Mouse (Mus musculus) gastrocnemius, postnatal 36 days (tissue): Measurements from ENCODE around the gene Phf2. TPM values are rescaled to one million over a fixed set of nuclear protein-coding genes. Genes with fewer than 3 reads are reported as not detected.

Experiments used
- DNase-seq, 2 experiments: peaks; one replicate each; pipeline ENCODE4 v3.0.0; 2022
- intact Hi-C: fragments of 180-260 bp; cut with DNase I; formaldehyde crosslinking; loops from one replicate; pipeline ENCODE4 v1.15.1; 2025
- total RNA-seq, 2 experiments: library from RNA; stranded (reverse); gene quantifications; 2 replicates each; pipeline ENCODE4 v1.2.3; 2021

The Phf2 gene
- total RNA-seq, 2 experiments from 2014 or later, result 23.7 to 28.5 TPM

DNA sequence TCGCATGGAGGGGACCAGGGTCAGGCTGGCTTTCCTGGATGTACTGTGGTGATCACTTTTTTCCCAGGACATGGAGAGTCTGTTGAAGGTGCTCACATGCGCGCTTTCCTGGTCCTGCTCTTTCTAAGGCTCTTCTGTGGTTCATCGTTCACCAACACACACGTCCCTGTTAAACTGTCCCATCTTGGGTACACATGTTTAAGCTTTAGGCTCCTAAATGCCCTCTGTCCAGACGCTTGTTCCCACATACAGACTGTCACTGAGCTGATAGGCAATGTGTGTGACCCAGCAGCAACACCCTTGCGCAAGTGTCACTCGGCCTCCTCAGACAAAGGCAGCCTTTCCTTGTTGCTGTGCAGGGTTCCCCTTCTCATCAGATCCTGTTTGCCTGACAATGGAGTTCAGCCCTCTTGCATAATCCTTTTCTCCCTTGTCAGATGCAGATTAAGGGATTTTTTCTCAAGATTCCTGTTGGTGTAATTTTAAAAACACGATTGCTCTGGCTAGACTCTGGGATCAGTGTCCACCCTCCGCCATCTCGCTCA is 107.1 kb downstream of the Phf2 start:
- intact Hi-C loops, result no loop called here
- DNase-seq, result no peak

DNA sequence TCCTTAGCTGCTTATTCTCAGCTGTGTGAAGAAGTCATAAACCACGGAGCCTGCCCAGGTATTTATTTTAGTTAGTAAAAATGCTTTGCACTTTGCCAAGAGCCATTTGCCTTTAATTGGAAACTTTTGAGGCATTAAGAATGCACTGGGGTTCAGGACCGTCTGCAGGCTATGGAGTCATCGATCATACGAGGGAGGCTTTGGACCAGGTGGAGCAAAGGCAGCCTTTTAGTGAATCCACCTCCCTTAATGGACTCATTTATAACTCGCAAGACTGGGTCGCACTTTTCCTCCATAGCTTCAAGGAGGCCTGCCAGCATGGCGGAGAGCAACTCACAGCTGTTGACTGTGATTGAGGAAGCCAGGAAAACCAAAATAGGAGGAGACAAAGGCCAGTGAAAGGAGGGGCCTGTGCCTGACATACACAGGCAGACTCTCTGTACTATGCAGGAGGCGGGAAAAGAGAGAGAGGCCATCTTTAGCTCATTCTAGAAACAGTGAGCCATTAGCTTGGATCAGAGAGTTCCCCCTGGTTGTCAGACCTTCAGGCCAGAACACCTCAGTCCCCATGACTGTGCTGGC is 110.0 kb downstream of the Phf2 start:
- DNase-seq, result no peak
- intact Hi-C loops, result no loop called here

DNA sequence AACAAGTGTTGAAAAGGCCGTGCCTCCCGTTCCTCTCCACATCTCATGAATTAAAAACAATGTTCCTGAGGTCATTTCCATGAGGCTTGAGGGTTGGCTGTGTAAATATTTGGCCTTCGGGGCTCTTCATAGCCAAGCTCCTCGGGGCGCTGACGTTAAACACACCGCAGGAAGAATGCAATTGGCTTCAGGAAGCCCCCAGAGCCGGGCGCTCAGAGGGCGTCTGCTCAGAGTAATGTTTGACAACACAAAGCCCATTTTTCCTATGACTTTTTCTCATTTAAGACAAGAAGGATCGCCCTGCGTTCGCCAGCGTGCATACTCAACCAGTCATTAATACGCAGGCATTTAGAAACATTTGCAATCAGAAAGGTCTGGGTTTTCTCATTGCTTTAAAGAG is 114.2 kb downstream of the Phf2 start:
- intact Hi-C loops, result no loop called here
- no peak for DNase-seq

Other genes starting within 250 kb of the Phf2 start
- gene Ptpdc1, start 245.5 kb downstream of the Phf2 start, total RNA-seq, result 1 to 10 TPM; 3.4 to 3.8 TPM
- not detected for gene Barx1, start 208.1 kb downstream of the Phf2 start, total RNA-seq
- 100 to 1,000 TPM in 1 of 2 experiments, 10 to 100 TPM in 1; 99.8 to 105 TPM for gene Fam120a, start 96.9 kb upstream of the Phf2 start, total RNA-seq